Mouse (Mus musculus): ENCODE data around the gene Stmn1.

DNA sequence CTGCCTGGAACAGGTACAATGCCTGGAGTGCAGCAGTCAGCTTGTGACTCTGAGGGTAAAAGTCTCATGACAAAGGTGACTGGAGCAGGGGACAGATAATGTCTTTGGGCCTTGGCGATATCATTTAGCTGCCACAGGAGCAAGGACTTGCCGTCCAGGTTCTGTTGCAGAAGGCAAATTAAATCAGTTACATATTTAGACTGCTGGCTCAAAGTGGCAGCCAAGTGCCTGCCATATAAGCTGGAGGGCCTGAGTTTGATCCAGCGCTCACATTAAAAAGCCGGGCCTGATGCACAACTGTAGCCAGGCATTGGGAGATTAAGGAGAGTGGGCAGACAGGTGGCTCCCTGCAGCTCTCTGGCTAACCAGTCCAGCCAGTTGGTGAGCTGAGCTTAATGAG lies 11.7 kb downstream of the Stmn1 start:
- no peak for TF ChIP-seq CTCF (IDR thresholded peaks at IDR 0.05; ENCODE audit: control insufficient read depth, insufficient read depth, insufficient replicate concordance, low read depth, low read length)
- TF ChIP-seq POLR2A (IDR thresholded peaks at IDR 0.05; ENCODE audit: control insufficient read depth, low read depth, low read length): no peak
